Comparison of ENCODE assay signal across 8 mouse cellular contexts in the genomic region with DNA sequence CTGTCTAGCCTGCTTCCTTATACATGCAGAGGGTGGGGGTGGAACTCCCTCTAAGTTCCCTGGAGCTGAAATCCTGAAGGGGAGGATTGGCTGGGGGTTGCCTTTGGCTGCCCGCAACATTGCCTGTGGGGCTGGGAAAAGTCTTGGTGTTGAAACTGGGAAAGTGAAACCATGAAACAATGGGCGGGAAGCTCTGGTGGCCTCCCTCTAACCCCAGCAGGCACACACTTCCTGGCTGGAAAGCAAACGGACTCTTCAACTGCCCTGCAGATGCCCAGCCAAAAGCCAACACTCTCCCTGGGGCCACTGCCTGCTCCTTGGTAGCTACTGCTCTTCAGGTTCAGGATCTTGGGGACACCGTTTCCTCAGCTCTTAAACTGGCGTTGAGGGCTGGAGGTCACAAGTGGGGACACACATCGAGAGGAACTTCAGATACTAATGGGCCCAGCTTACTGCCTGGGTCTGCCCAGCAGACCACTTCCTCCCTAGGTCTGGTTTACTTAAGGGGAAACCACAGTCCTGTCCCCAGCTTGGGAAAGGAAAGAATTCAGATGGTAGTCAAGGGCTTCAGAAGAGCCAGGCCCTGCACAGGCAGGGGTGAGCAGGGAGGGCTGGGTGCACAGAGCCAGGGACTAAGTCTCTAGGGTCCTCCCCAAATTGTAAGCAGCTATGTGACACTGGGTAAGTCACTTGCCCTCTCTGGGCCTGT. TPM values are rescaled to one million over a fixed set of nuclear protein-coding genes. Genes with fewer than 3 reads are reported as not detected.
DNase-seq lines count a peak whose midpoint lies in the region; ATAC-seq and TF ChIP-seq lines count a peak whose summit lies in the region.

No protein-coding gene starts in this region.

- no peak for TF ChIP-seq CTCF in hindbrain, postnatal 0 days (IDR thresholded peaks at IDR 0.05; ENCODE audit: low read depth)
- no peak for TF ChIP-seq CTCF in liver, embryonic 14.5 days (IDR thresholded peaks at IDR 0.05; ENCODE audit: low read depth)
- no peak for TF ChIP-seq CTCF in cerebellum, adult 2 months (IDR thresholded peaks at IDR 0.05; ENCODE audit: borderline replicate concordance, insufficient read depth, low read depth, low read length)

- DNase-seq in ovary, postnatal 36 days (ENCODE audit: low spot score), result peak; percentile 50
- DNase-seq in ovary, postnatal 14 days (ENCODE audit: low spot score), result no peak
- peak; percentile 24 for DNase-seq in hindbrain, postnatal 0 days (ENCODE audit: low spot score)
- no peak for DNase-seq in liver, embryonic 14.5 days (ENCODE audit: low read depth in 3 of 3, low spot score in 3 of 3)
- DNase-seq in c-Kit-positive CD71-positive TER-119-positive erythroid progenitor cells, embryonic 14.5 days (ENCODE audit: low spot score), result no peak
- DNase-seq in cerebellum, adult 2 months, result no peak

- peak overlapping the region; percentile 75 for H3K4me2 ChIP-seq in embryonic facial prominence, embryonic 15.5 days (replicated peaks)
- peak overlapping the region; percentile 81 for H3K4me2 ChIP-seq in hindbrain, postnatal 0 days (ENCODE audit: low read depth, low read length)
- H3K4me2 ChIP-seq in liver, embryonic 14.5 days (ENCODE audit: low read depth), result peak overlapping the region; percentile 86
- peak overlapping the region; percentile 64 for H3K4me2 ChIP-seq in neural tube, embryonic 13.5 days

- peak overlapping the region; percentile 74 for H3K27ac ChIP-seq in embryonic facial prominence, embryonic 15.5 days (replicated peaks)
- peak overlapping the region; percentile 4; the same call in 1 of the 2 replicates for H3K27ac ChIP-seq in hindbrain, postnatal 0 days
- H3K27ac ChIP-seq in liver, embryonic 14.5 days, result peak overlapping the region; percentile 20; the same call in 1 of the 2 replicates
- H3K27ac ChIP-seq in neural tube, embryonic 13.5 days (replicated peaks), result peak overlapping the region; percentile 62; the same call in 1 of the 2 replicates
- no peak overlapping the region for H3K27ac ChIP-seq in cerebellum, adult 2 months (ENCODE audit: insufficient read depth, low read length)

- H3K9ac ChIP-seq in embryonic facial prominence, embryonic 15.5 days, result peak overlapping the region; percentile 7; the same call in 1 of the 2 replicates
- no peak overlapping the region for H3K9ac ChIP-seq in hindbrain, postnatal 0 days (replicated peaks; ENCODE audit: low read length)
- H3K9ac ChIP-seq in liver, embryonic 14.5 days (replicated peaks), result peak overlapping the region; percentile 20; the same call in 1 of the 2 replicates
- peak overlapping the region; percentile 63; the same call in 1 of the 2 replicates for H3K9ac ChIP-seq in neural tube, embryonic 13.5 days

- H3K4me1 ChIP-seq in embryonic facial prominence, embryonic 15.5 days, result peaks cover 46% of the 10 kb centered on the region
- peaks cover 8% of the 10 kb centered on the region; the same call in 1 of the 2 replicates for H3K4me1 ChIP-seq in hindbrain, postnatal 0 days (ENCODE audit: insufficient read depth, low read length)
- peaks cover 2 to 14% of the 10 kb centered on the region in 2 experiments for H3K4me1 ChIP-seq in liver, embryonic 14.5 days (replicated peaks; ENCODE audit: control insufficient read depth in 2 of 2, insufficient read depth in 2 of 2, low read length in 1 of 2)
- H3K4me1 ChIP-seq in neural tube, embryonic 13.5 days (replicated peaks), result peaks cover 32% of the 10 kb centered on the region
- no peaks in the 10 kb centered on the region for H3K4me1 ChIP-seq in cerebellum, adult 2 months (ENCODE audit: control insufficient read depth, insufficient read depth, low read length)

- no peak for ATAC-seq in embryonic facial prominence, embryonic 15.5 days (ENCODE audit: insufficient number of reproducible peaks, low FRiP score, low TSS enrichment, low read depth)
- ATAC-seq in hindbrain, postnatal 0 days, result no peak
- no peak for ATAC-seq in liver, embryonic 14.5 days (ENCODE audit: insufficient read depth)
- ATAC-seq in neural tube, embryonic 13.5 days (ENCODE audit: low read depth), result no peak

- H3K9me3 ChIP-seq in embryonic facial prominence, embryonic 15.5 days (replicated peaks), result no peaks in the 10 kb centered on the region
- no peaks in the 10 kb centered on the region for H3K9me3 ChIP-seq in hindbrain, postnatal 0 days (ENCODE audit: low read length)
- no peaks in the 10 kb centered on the region for H3K9me3 ChIP-seq in liver, embryonic 14.5 days (ENCODE audit: control insufficient read depth, low read length)
- no peaks in the 10 kb centered on the region for H3K9me3 ChIP-seq in neural tube, embryonic 13.5 days

- peaks cover 50% of the 10 kb centered on the region for H3K36me3 ChIP-seq in embryonic facial prominence, embryonic 15.5 days
- H3K36me3 ChIP-seq in hindbrain, postnatal 0 days (ENCODE audit: insufficient read depth, low read length), result peaks cover 19% of the 10 kb centered on the region
- peaks cover 5% of the 10 kb centered on the region for H3K36me3 ChIP-seq in liver, embryonic 14.5 days (replicated peaks; ENCODE audit: control insufficient read depth, insufficient read depth, low read depth)
- H3K36me3 ChIP-seq in neural tube, embryonic 13.5 days, result peaks cover 31% of the 10 kb centered on the region

- H3K27me3 ChIP-seq in embryonic facial prominence, embryonic 15.5 days, result no peaks in the 10 kb centered on the region
- no peaks in the 10 kb centered on the region for H3K27me3 ChIP-seq in hindbrain, postnatal 0 days (ENCODE audit: insufficient read depth, low read length)
- H3K27me3 ChIP-seq in liver, embryonic 14.5 days (ENCODE audit: control insufficient read depth, insufficient read depth, low read length), result no peaks in the 10 kb centered on the region
- no peaks in the 10 kb centered on the region for H3K27me3 ChIP-seq in neural tube, embryonic 13.5 days
- H3K27me3 ChIP-seq in cerebellum, adult 2 months (ENCODE audit: control insufficient read depth, insufficient read depth, low read length), result no peaks in the 10 kb centered on the region

- peak overlapping the region; percentile 73 for H3K4me3 ChIP-seq in embryonic facial prominence, embryonic 15.5 days (replicated peaks)
- H3K4me3 ChIP-seq in hindbrain, postnatal 0 days (ENCODE audit: low read length), result no peak overlapping the region
- H3K4me3 ChIP-seq in liver, embryonic 14.5 days (ENCODE audit: insufficient read depth in 1 of 2, low read depth in 2 of 2, low read length in 2 of 2), result peak overlapping the region; percentile 47 to 66
- H3K4me3 ChIP-seq in neural tube, embryonic 13.5 days, result peak overlapping the region; percentile 10; the same call in 1 of the 2 replicates
- no peak overlapping the region for H3K4me3 ChIP-seq in cerebellum, adult 2 months (replicated peaks; ENCODE audit: insufficient read depth, low read depth, low read length)

- 19% methylated on average over 6 of the region's 6 CpGs for WGBS in embryonic facial prominence, embryonic 15.5 days
- 44% methylated on average over 6 of the region's 6 CpGs for WGBS in hindbrain, postnatal 0 days
- 16% methylated on average over 6 of the region's 6 CpGs for WGBS in liver, embryonic 14.5 days (ENCODE audit: insufficient replicate concordance)
- 62% methylated on average over 6 of the region's 6 CpGs for WGBS in neural tube, embryonic 13.5 days
- WGBS in cerebellum, adult 2 months, result 67% methylated on average over 6 of the region's 6 CpGs

- TF ChIP-seq EP300 in liver, embryonic 14.5 days (IDR thresholded peaks at IDR 0.05; ENCODE audit: low read depth), result no peak

- no peak for TF ChIP-seq POLR2A in cerebellum, adult 2 months (IDR thresholded peaks at IDR 0.05; ENCODE audit: borderline replicate concordance, insufficient read depth, low read length)

RNA-seq across cellular contexts. Expression of a gene that starts 1.5 kb away (rescaled TPM):
- 57.5 and 64.3 TPM in 2 replicates for polyA plus RNA-seq in embryonic facial prominence, embryonic 15.5 days (2015; fragmentation: Nextera tagmentation; extraction: Ambion mirVana)
- total RNA-seq in hindbrain, postnatal 0 days (2014; rRNA removed), result 35.4 and 44.0 TPM in 2 replicates
- polyA plus RNA-seq in hindbrain, postnatal 0 days (2015; fragmentation: Nextera tagmentation; extraction: Ambion mirVana), result 16.8 and 17.3 TPM in 2 replicates
- 47.1 and 48.6 TPM in 2 replicates for polyA plus RNA-seq in liver, embryonic 14.5 days (2012; rRNA removed)
- 15.4 and 15.6 TPM in 2 replicates for polyA plus RNA-seq in liver, embryonic 14.5 days (2014; fragmentation: Nextera tagmentation; extraction: Ambion mirVana)
- polyA plus RNA-seq in neural tube, embryonic 13.5 days (2015; fragmentation: Nextera tagmentation; extraction: Ambion mirVana), result 18.4 and 18.9 TPM in 2 replicates
- polyA plus RNA-seq in cerebellum, adult 2 months (2012; rRNA removed), result 29.9 and 32.3 TPM in 2 replicates

RNA-seq across cellular contexts. Expression of a gene that starts 7.2 kb away (rescaled TPM):
- polyA plus RNA-seq in embryonic facial prominence, embryonic 15.5 days (2015; fragmentation: Nextera tagmentation; extraction: Ambion mirVana), result 255 and 269 TPM in 2 replicates
- 212 and 221 TPM in 2 replicates for total RNA-seq in hindbrain, postnatal 0 days (2014; rRNA removed)
- polyA plus RNA-seq in hindbrain, postnatal 0 days (2015; fragmentation: Nextera tagmentation; extraction: Ambion mirVana), result 366 and 367 TPM in 2 replicates
- 118 and 126 TPM in 2 replicates for polyA plus RNA-seq in liver, embryonic 14.5 days (2012; rRNA removed)
- polyA plus RNA-seq in liver, embryonic 14.5 days (2014; fragmentation: Nextera tagmentation; extraction: Ambion mirVana), result 209 and 219 TPM in 2 replicates
- 286 and 302 TPM in 2 replicates for polyA plus RNA-seq in neural tube, embryonic 13.5 days (2015; fragmentation: Nextera tagmentation; extraction: Ambion mirVana)
- polyA plus RNA-seq in cerebellum, adult 2 months (2012; rRNA removed), result 363 and 369 TPM in 2 replicates

RNA-seq across cellular contexts. Expression of a gene that starts 24.2 kb away (rescaled TPM):
- 4.8 and 4.9 TPM in 2 replicates for polyA plus RNA-seq in embryonic facial prominence, embryonic 15.5 days (2015; fragmentation: Nextera tagmentation; extraction: Ambion mirVana)
- total RNA-seq in hindbrain, postnatal 0 days (2014; rRNA removed), result 2.2 and 3.0 TPM in 2 replicates
- 3.5 and 4.3 TPM in 2 replicates for polyA plus RNA-seq in hindbrain, postnatal 0 days (2015; fragmentation: Nextera tagmentation; extraction: Ambion mirVana)
- polyA plus RNA-seq in liver, embryonic 14.5 days (2012; rRNA removed), result 3.3 and 3.6 TPM in 2 replicates
- polyA plus RNA-seq in liver, embryonic 14.5 days (2014; fragmentation: Nextera tagmentation; extraction: Ambion mirVana), result 4.9 and 5.3 TPM in 2 replicates
- polyA plus RNA-seq in neural tube, embryonic 13.5 days (2015; fragmentation: Nextera tagmentation; extraction: Ambion mirVana), result 1.9 and 2.2 TPM in 2 replicates
- 7.0 and 8.0 TPM in 2 replicates for polyA plus RNA-seq in cerebellum, adult 2 months (2012; rRNA removed)

RNA-seq across cellular contexts. Expression of a gene that starts 29.6 kb away (rescaled TPM):
- polyA plus RNA-seq in embryonic facial prominence, embryonic 15.5 days (2015; fragmentation: Nextera tagmentation; extraction: Ambion mirVana), result 27.7 and 30.0 TPM in 2 replicates
- 12.8 and 19.9 TPM in 2 replicates for total RNA-seq in hindbrain, postnatal 0 days (2014; rRNA removed)
- polyA plus RNA-seq in hindbrain, postnatal 0 days (2015; fragmentation: Nextera tagmentation; extraction: Ambion mirVana), result 15.3 and 16.3 TPM in 2 replicates
- 19.8 and 22.8 TPM in 2 replicates for polyA plus RNA-seq in liver, embryonic 14.5 days (2012; rRNA removed)
- 14.7 and 15.1 TPM in 2 replicates for polyA plus RNA-seq in liver, embryonic 14.5 days (2014; fragmentation: Nextera tagmentation; extraction: Ambion mirVana)
- 11.8 and 13.5 TPM in 2 replicates for polyA plus RNA-seq in neural tube, embryonic 13.5 days (2015; fragmentation: Nextera tagmentation; extraction: Ambion mirVana)
- 14.3 and 14.5 TPM in 2 replicates for polyA plus RNA-seq in cerebellum, adult 2 months (2012; rRNA removed)

RNA-seq across cellular contexts. Expression of a gene that starts 53.0 kb away (rescaled TPM):
- 2.8 and 3.2 TPM in 2 replicates for polyA plus RNA-seq in embryonic facial prominence, embryonic 15.5 days (2015; fragmentation: Nextera tagmentation; extraction: Ambion mirVana)
- not detected in 2 replicates for total RNA-seq in hindbrain, postnatal 0 days (2014; rRNA removed)
- polyA plus RNA-seq in hindbrain, postnatal 0 days (2015; fragmentation: Nextera tagmentation; extraction: Ambion mirVana), result not detected in 2 replicates
- polyA plus RNA-seq in liver, embryonic 14.5 days (2012; rRNA removed), result 0.02 and 0.04 TPM in 2 replicates
- polyA plus RNA-seq in liver, embryonic 14.5 days (2014; fragmentation: Nextera tagmentation; extraction: Ambion mirVana), result not detected in 2 replicates
- not detected in 2 replicates for polyA plus RNA-seq in neural tube, embryonic 13.5 days (2015; fragmentation: Nextera tagmentation; extraction: Ambion mirVana)
- polyA plus RNA-seq in cerebellum, adult 2 months (2012; rRNA removed), result 0.11 and 0.21 TPM in 2 replicates

Comparison
In these comparisons a context has a peak if more than half of its experiments do, and no peak if none do; other contexts are left out.
1. DNase-seq: peak in ovary, postnatal 36 days (single experiment) and hindbrain, postnatal 0 days (single experiment); none in ovary, postnatal 14 days (single experiment), liver, embryonic 14.5 days (0 of 3), c-Kit-positive CD71-positive TER-119-positive erythroid progenitor cells, embryonic 14.5 days (single experiment) and cerebellum, adult 2 months (0 of 2).
2. H3K4me3 ChIP-seq: peak in embryonic facial prominence, embryonic 15.5 days (single experiment), liver, embryonic 14.5 days (2 of 2) and neural tube, embryonic 13.5 days (single experiment); none in hindbrain, postnatal 0 days (single experiment) and cerebellum, adult 2 months (single experiment).
3. Peak in every context shown above with its lines, with median percentiles within 50 percentile points of each other: H3K4me2 ChIP-seq.